Mouse (Mus musculus): ENCODE measurements around the gene Mdc1. TPM values are rescaled to one million over a fixed set of nuclear protein-coding genes. Genes with fewer than 3 reads are reported as not detected.

The Mdc1 gene
- polyA plus RNA-seq (2015; fragmentation: Illumina TruSeq; extraction: RNeasy Lipid Tissue Mini Kit (QIAGEN cat#74804); ENCODE audit: insufficient read depth, low replicate concordance) = 59.7 TPM

GRCm38 (mm10) chr17:35841076-35841950, at the start of gene Mdc1:
Gene Mdc1 (plus strand): TSS chr17:35841515.

GRCm38 (mm10) chr17:35821439-35822430, 19.6 kb upstream of the Mdc1 start, which contains the start of gene Ier3:
Gene Ier3 (plus strand): TSS chr17:35821684.

GRCm38 (mm10) chr17:35822964-35823937, 18.1 kb upstream of the Mdc1 start, which contains the start of gene Flot1:
Gene Flot1 (plus strand): TSS chr17:35823230.

GRCm38 (mm10) chr17:35838122-35838544, 3.2 kb upstream of the Mdc1 start, which contains the start of gene Tubb5:
Gene Tubb5 (minus strand): TSS chr17:35838306.

GRCm38 (mm10) chr17:35861198-35861857, 20.0 kb downstream of the Mdc1 start, which contains the start of gene Nrm:
Gene Nrm (plus strand): TSS chr17:35861318.

GRCm38 (mm10) chr17:35865481-35866280, 24.4 kb downstream of the Mdc1 start, which contains the start of gene Ppp1r18:
Gene Ppp1r18 (plus strand): TSS chr17:35865593.

GRCm38 (mm10) chr17:35879245-35880057, 38.1 kb downstream of the Mdc1 start, which contains the start of gene Dhx16:
Gene Dhx16 (plus strand): TSS chr17:35879819.

GRCm38 (mm10) chr17:35896781-35897643, 55.7 kb downstream of the Mdc1 start, which contains the start of gene 2310061I04Rik:
Gene 2310061I04Rik (minus strand): TSS chr17:35897431.

Other genes with a start within 250 kb of the Mdc1 start
- gene Sfta2, start 240.0 kb upstream of the Mdc1 start, polyA plus RNA-seq (2015; fragmentation: Illumina TruSeq; extraction: RNeasy Lipid Tissue Mini Kit (QIAGEN cat#74804); ENCODE audit: insufficient read depth, low replicate concordance) = not detected
- not detected for gene Gm9573, start 214.9 kb upstream of the Mdc1 start, polyA plus RNA-seq (2015; fragmentation: Illumina TruSeq; extraction: RNeasy Lipid Tissue Mini Kit (QIAGEN cat#74804); ENCODE audit: insufficient read depth, low replicate concordance)
- not detected for gene Mucl3, start 197.8 kb upstream of the Mdc1 start, polyA plus RNA-seq (2015; fragmentation: Illumina TruSeq; extraction: RNeasy Lipid Tissue Mini Kit (QIAGEN cat#74804); ENCODE audit: insufficient read depth, low replicate concordance)
- gene Vars2, start 173.9 kb upstream of the Mdc1 start, polyA plus RNA-seq (2015; fragmentation: Illumina TruSeq; extraction: RNeasy Lipid Tissue Mini Kit (QIAGEN cat#74804); ENCODE audit: insufficient read depth, low replicate concordance) = 10.5 TPM
- 8.0 TPM for gene Gtf2h4, start 167.8 kb upstream of the Mdc1 start, polyA plus RNA-seq (2015; fragmentation: Illumina TruSeq; extraction: RNeasy Lipid Tissue Mini Kit (QIAGEN cat#74804); ENCODE audit: insufficient read depth, low replicate concordance)
- 5.6 TPM for gene Ddr1, start 136.9 kb upstream of the Mdc1 start, polyA plus RNA-seq (2015; fragmentation: Illumina TruSeq; extraction: RNeasy Lipid Tissue Mini Kit (QIAGEN cat#74804); ENCODE audit: insufficient read depth, low replicate concordance)
- 3.4 TPM for gene Ier3, start 19.8 kb upstream of the Mdc1 start, polyA plus RNA-seq (2015; fragmentation: Illumina TruSeq; extraction: RNeasy Lipid Tissue Mini Kit (QIAGEN cat#74804); ENCODE audit: insufficient read depth, low replicate concordance)
- gene Flot1, start 18.3 kb upstream of the Mdc1 start, polyA plus RNA-seq (2015; fragmentation: Illumina TruSeq; extraction: RNeasy Lipid Tissue Mini Kit (QIAGEN cat#74804); ENCODE audit: insufficient read depth, low replicate concordance) = 27.5 TPM
- gene Tubb5, start 3.2 kb upstream of the Mdc1 start, polyA plus RNA-seq (2015; fragmentation: Illumina TruSeq; extraction: RNeasy Lipid Tissue Mini Kit (QIAGEN cat#74804); ENCODE audit: insufficient read depth, low replicate concordance) = 222 TPM
- 43.1 TPM for gene Nrm, start 19.8 kb downstream of the Mdc1 start, polyA plus RNA-seq (2015; fragmentation: Illumina TruSeq; extraction: RNeasy Lipid Tissue Mini Kit (QIAGEN cat#74804); ENCODE audit: insufficient read depth, low replicate concordance)
- gene Ppp1r18, start 24.1 kb downstream of the Mdc1 start, polyA plus RNA-seq (2015; fragmentation: Illumina TruSeq; extraction: RNeasy Lipid Tissue Mini Kit (QIAGEN cat#74804); ENCODE audit: insufficient read depth, low replicate concordance) = 139 TPM
- 124 TPM for gene Dhx16, start 38.3 kb downstream of the Mdc1 start, polyA plus RNA-seq (2015; fragmentation: Illumina TruSeq; extraction: RNeasy Lipid Tissue Mini Kit (QIAGEN cat#74804); ENCODE audit: insufficient read depth, low replicate concordance)
- gene 2310061I04Rik, start 55.9 kb downstream of the Mdc1 start, polyA plus RNA-seq (2015; fragmentation: Illumina TruSeq; extraction: RNeasy Lipid Tissue Mini Kit (QIAGEN cat#74804); ENCODE audit: insufficient read depth, low replicate concordance) = 29.9 TPM
- 15.8 TPM for gene Atat1, start 68.6 kb downstream of the Mdc1 start, polyA plus RNA-seq (2015; fragmentation: Illumina TruSeq; extraction: RNeasy Lipid Tissue Mini Kit (QIAGEN cat#74804); ENCODE audit: insufficient read depth, low replicate concordance)
- 63.0 TPM for gene Mrps18b, start 74.9 kb downstream of the Mdc1 start, polyA plus RNA-seq (2015; fragmentation: Illumina TruSeq; extraction: RNeasy Lipid Tissue Mini Kit (QIAGEN cat#74804); ENCODE audit: insufficient read depth, low replicate concordance)
- gene Ppp1r10, start 74.9 kb downstream of the Mdc1 start, polyA plus RNA-seq (2015; fragmentation: Illumina TruSeq; extraction: RNeasy Lipid Tissue Mini Kit (QIAGEN cat#74804); ENCODE audit: insufficient read depth, low replicate concordance) = 32.2 TPM
- 133 TPM for gene Abcf1, start 128.2 kb downstream of the Mdc1 start, polyA plus RNA-seq (2015; fragmentation: Illumina TruSeq; extraction: RNeasy Lipid Tissue Mini Kit (QIAGEN cat#74804); ENCODE audit: insufficient read depth, low replicate concordance)
- 19.0 TPM for gene Gnl1, start 138.3 kb downstream of the Mdc1 start, polyA plus RNA-seq (2015; fragmentation: Illumina TruSeq; extraction: RNeasy Lipid Tissue Mini Kit (QIAGEN cat#74804); ENCODE audit: insufficient read depth, low replicate concordance)
- 29.2 TPM for gene Prr3, start 138.7 kb downstream of the Mdc1 start, polyA plus RNA-seq (2015; fragmentation: Illumina TruSeq; extraction: RNeasy Lipid Tissue Mini Kit (QIAGEN cat#74804); ENCODE audit: insufficient read depth, low replicate concordance)
- 80.5 TPM for gene H2-T24, start 179.0 kb downstream of the Mdc1 start, polyA plus RNA-seq (2015; fragmentation: Illumina TruSeq; extraction: RNeasy Lipid Tissue Mini Kit (QIAGEN cat#74804); ENCODE audit: insufficient read depth, low replicate concordance)
- 186 TPM for gene H2-T23, start 191.3 kb downstream of the Mdc1 start, polyA plus RNA-seq (2015; fragmentation: Illumina TruSeq; extraction: RNeasy Lipid Tissue Mini Kit (QIAGEN cat#74804); ENCODE audit: insufficient read depth, low replicate concordance)
- 124 TPM for gene H2-T22, start 201.2 kb downstream of the Mdc1 start, polyA plus RNA-seq (2015; fragmentation: Illumina TruSeq; extraction: RNeasy Lipid Tissue Mini Kit (QIAGEN cat#74804); ENCODE audit: insufficient read depth, low replicate concordance)
- 0.25 TPM for gene Gm6034, start 201.4 kb downstream of the Mdc1 start, polyA plus RNA-seq (2015; fragmentation: Illumina TruSeq; extraction: RNeasy Lipid Tissue Mini Kit (QIAGEN cat#74804); ENCODE audit: insufficient read depth, low replicate concordance)
- gene Gm11127, start 216.9 kb downstream of the Mdc1 start, polyA plus RNA-seq (2015; fragmentation: Illumina TruSeq; extraction: RNeasy Lipid Tissue Mini Kit (QIAGEN cat#74804); ENCODE audit: insufficient read depth, low replicate concordance) = not detected

All from spleen, adult 10 weeks (tissue).